In genomic region chr9:36947056-36947694, GRCm38 (mm10) we compare ENCODE assay signal across 13 mouse cellular contexts.
DNase-seq lines count a peak whose midpoint lies in the region; ATAC-seq lines count a peak whose summit lies in the region.
"Had no signal": no experiment of that assay in that cellular context is flagged by ENCODE, and none has a peak within 500 bp of the region (broad histone marks: within the 10 kb centered on the region; RNA-seq: fewer than 3 reads in every experiment).

No protein-coding gene starts in this region.

- H3K9me3 ChIP-seq in hindbrain, embryonic 10.5 days = no peaks in the 10 kb centered on the region
- H3K9me3 ChIP-seq in hindbrain, embryonic 12.5 days (replicated peaks) = no peaks in the 10 kb centered on the region
- no peaks in the 10 kb centered on the region for H3K9me3 ChIP-seq in lung, embryonic 16.5 days (ENCODE audit: control insufficient read depth, low read length)
- H3K9me3 ChIP-seq in forebrain, embryonic 15.5 days = no peaks in the 10 kb centered on the region
- H3K9me3 ChIP-seq: liver, embryonic 12.5 days had no signal

- no peaks in the 10 kb centered on the region for H3K27me3 ChIP-seq in hindbrain, embryonic 10.5 days (ENCODE audit: insufficient read depth, poor library complexity, severe bottlenecking)
- no peaks in the 10 kb centered on the region for H3K27me3 ChIP-seq in hindbrain, embryonic 12.5 days
- no peaks in the 10 kb centered on the region for H3K27me3 ChIP-seq in lung, embryonic 16.5 days (ENCODE audit: control insufficient read depth, insufficient read depth, low read depth, low read length)
- H3K27me3 ChIP-seq in forebrain, embryonic 15.5 days = no peaks in the 10 kb centered on the region

- no peak overlapping the region for H3K9ac ChIP-seq in hindbrain, embryonic 12.5 days
- H3K9ac ChIP-seq in lung, embryonic 16.5 days (ENCODE audit: low read length) = no peak overlapping the region
- no peak overlapping the region for H3K9ac ChIP-seq in forebrain, embryonic 15.5 days (replicated peaks)
- H3K9ac ChIP-seq: liver, embryonic 12.5 days had no signal

- DNase-seq in hindbrain, embryonic 10.5 days (ENCODE audit: low spot score) = no peak
- DNase-seq in adipocyte (ENCODE audit: low spot score) = peak; percentile 59
- DNase-seq in gastrocnemius, postnatal 14 days = peak; percentile 65
- no peak for DNase-seq in frontal cortex, postnatal 14 days (ENCODE audit: low spot score in 2 of 2)
- DNase-seq: adrenal gland, postnatal 36 days; B cell, adult 2 months; cerebellum, postnatal 36 days had no signal

- no peak overlapping the region for H3K4me2 ChIP-seq in hindbrain, embryonic 12.5 days (replicated peaks)
- no peak overlapping the region for H3K4me2 ChIP-seq in lung, embryonic 16.5 days (ENCODE audit: low read depth, low read length)
- H3K4me2 ChIP-seq in forebrain, embryonic 15.5 days (replicated peaks) = no peak overlapping the region
- H3K4me2 ChIP-seq: liver, embryonic 12.5 days; midbrain, embryonic 11.5 days had no signal

- peaks cover 38% of the 10 kb centered on the region for H3K4me1 ChIP-seq in hindbrain, embryonic 10.5 days (replicated peaks)
- peaks cover 25% of the 10 kb centered on the region for H3K4me1 ChIP-seq in hindbrain, embryonic 12.5 days
- H3K4me1 ChIP-seq in lung, embryonic 16.5 days (replicated peaks; ENCODE audit: control insufficient read depth, insufficient read depth, low read length) = peaks cover 11% of the 10 kb centered on the region
- peaks cover 20% of the 10 kb centered on the region for H3K4me1 ChIP-seq in forebrain, embryonic 15.5 days
- H3K4me1 ChIP-seq: liver, embryonic 12.5 days had no signal

- H3K27ac ChIP-seq in hindbrain, embryonic 10.5 days = peak overlapping the region; percentile 12; the same call in 1 of the 2 replicates
- H3K27ac ChIP-seq in hindbrain, embryonic 12.5 days = no peak overlapping the region
- H3K27ac ChIP-seq in lung, embryonic 16.5 days (ENCODE audit: low read length) = peak overlapping the region; percentile 66
- no peak overlapping the region for H3K27ac ChIP-seq in forebrain, embryonic 15.5 days (replicated peaks)
- H3K27ac ChIP-seq: liver, embryonic 12.5 days had no signal

- 93% methylated on average over 5 of the region's 5 CpGs for WGBS in hindbrain, embryonic 10.5 days
- 94% methylated on average over 5 of the region's 5 CpGs for WGBS in hindbrain, embryonic 12.5 days
- 48% methylated on average over 5 of the region's 5 CpGs for WGBS in lung, embryonic 16.5 days
- 89% methylated on average over 5 of the region's 5 CpGs for WGBS in forebrain, embryonic 15.5 days

- no peak for ATAC-seq in hindbrain, embryonic 12.5 days (ENCODE audit: low FRiP score)
- ATAC-seq in lung, embryonic 16.5 days (ENCODE audit: low read depth) = peak; percentile 91
- no peak for ATAC-seq in forebrain, embryonic 15.5 days (replicated peaks)
- no peak for ATAC-seq in granulocyte monocyte progenitor cell, adult 5-6 weeks (replicated peaks; ENCODE audit: poor library complexity, severe bottlenecking)
- ATAC-seq: liver, embryonic 12.5 days had no signal

- no peak overlapping the region for H3K4me3 ChIP-seq in hindbrain, embryonic 10.5 days
- no peak overlapping the region for H3K4me3 ChIP-seq in hindbrain, embryonic 12.5 days
- no peak overlapping the region for H3K4me3 ChIP-seq in lung, embryonic 16.5 days (ENCODE audit: low read length)
- no peak overlapping the region for H3K4me3 ChIP-seq in forebrain, embryonic 15.5 days
- H3K4me3 ChIP-seq: liver, embryonic 12.5 days had no signal

- intact Hi-C loops in gastrocnemius, postnatal 14 days (cut with DNase I; ENCODE audit: low total_unique reads) = no loop called here

- H3K36me3 ChIP-seq in hindbrain, embryonic 10.5 days = peaks cover 8% of the 10 kb centered on the region
- no peaks in the 10 kb centered on the region for H3K36me3 ChIP-seq in hindbrain, embryonic 12.5 days
- no peaks in the 10 kb centered on the region for H3K36me3 ChIP-seq in lung, embryonic 16.5 days (ENCODE audit: control insufficient read depth, insufficient read depth, low read length)
- no peaks in the 10 kb centered on the region for H3K36me3 ChIP-seq in forebrain, embryonic 15.5 days
- H3K36me3 ChIP-seq: liver, embryonic 12.5 days had no signal

Comparison
In these comparisons a context has a peak if more than half of its experiments do, and no peak if none do; other contexts are left out.
1. H3K27ac ChIP-seq: peak in hindbrain, embryonic 10.5 days (single experiment) and lung, embryonic 16.5 days (single experiment); none in hindbrain, embryonic 12.5 days (single experiment) and forebrain, embryonic 15.5 days (single experiment).
2. DNase-seq: peak in adipocyte (single experiment) and gastrocnemius, postnatal 14 days (single experiment); none in hindbrain, embryonic 10.5 days (single experiment) and frontal cortex, postnatal 14 days (0 of 2).